Mouse (Mus musculus): Measurements from ENCODE around the gene Nfyb.

DNA sequence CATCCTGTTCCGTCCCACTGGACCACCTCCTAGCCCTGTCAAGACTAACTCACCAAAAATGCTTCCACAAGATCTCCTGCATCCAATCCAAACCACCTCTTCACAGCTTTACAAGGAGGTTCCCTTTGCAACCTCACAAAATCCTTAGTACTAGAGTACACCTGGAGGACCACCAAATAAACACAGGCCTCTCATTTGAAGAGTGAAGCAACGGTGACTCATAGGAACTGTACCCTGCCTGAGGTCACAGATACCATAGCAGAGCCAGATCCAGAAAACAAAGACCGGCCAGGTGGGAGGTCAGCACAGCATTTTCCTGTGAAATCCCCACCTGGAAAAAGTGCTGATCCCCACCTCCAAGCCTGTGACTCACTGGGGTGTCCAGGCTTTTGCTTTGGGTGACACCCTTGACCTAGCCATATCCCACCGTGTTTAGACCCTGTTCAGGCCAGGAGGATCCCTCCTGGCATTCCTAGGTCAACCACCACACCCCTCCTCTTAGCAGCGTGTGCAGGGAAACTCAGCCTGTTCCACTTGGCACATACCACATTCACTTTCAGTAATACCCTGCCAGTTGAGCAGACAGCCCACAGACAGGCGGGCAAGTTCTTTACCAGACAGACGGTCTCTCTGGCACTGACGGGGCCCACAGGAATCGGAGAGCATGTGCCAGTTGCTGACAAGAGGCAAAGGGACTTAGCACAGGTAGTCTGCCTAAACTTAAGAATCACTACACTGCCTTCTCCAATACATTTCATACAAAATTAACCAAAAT is 2.7 kb downstream of the Nfyb start:
- TF ChIP-seq CTCF (IDR thresholded peaks at IDR 0.05): no peak
- no peak for TF ChIP-seq EP300 (IDR thresholded peaks at IDR 0.05)

Data from lung, postnatal 0 days (tissue).